Mouse (Mus musculus): ENCODE measurements around the gene Cd86. TPM values are rescaled to one million over a fixed set of nuclear protein-coding genes. Genes with fewer than 3 reads are reported as not detected.

Cd86 gene
- polyA plus RNA-seq, 1 experiment from 2014 or later = 0.60 TPM

DNA sequence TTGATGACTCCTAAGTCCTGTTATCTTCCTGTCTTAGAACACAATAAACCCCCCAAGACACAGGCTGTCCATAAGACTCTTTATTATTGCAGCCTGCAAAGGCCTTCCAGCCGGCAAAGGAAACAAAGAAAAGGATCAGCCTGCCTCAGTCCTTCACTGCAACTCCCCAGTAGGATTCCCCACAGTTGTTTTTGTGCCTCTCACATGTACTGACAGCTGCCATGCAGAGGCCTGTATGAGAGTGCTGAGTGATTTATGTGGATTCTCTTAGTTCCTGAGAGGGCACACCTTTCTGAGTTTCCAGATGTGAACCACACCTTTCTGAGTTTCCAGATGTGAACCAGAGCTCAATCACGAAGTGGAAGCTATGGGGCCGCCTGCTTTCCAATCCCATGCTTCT, 83.8 kb downstream of the Cd86 start:
- no peak overlapping the region for H3K4me2 ChIP-seq (ENCODE audit: low read depth, low read length)
- 45% methylated on average over 3 of the region's 3 CpGs for WGBS
- H3K9ac ChIP-seq (replicated peaks; ENCODE audit: low read length) = no peak overlapping the region
- ATAC-seq (replicated peaks; ENCODE audit: insufficient number of reproducible peaks, low FRiP score, low TSS enrichment, low read depth) (no peak), DNase-seq (ENCODE audit: low spot score) (no peak)
- H3K9me3 ChIP-seq (replicated peaks; ENCODE audit: control insufficient read depth, low read length) = no peaks in the 10 kb centered on the region
- H3K4me1 ChIP-seq (ENCODE audit: control insufficient read depth, insufficient read depth, low read length) = no peaks in the 10 kb centered on the region
- no peak overlapping the region for H3K4me3 ChIP-seq (ENCODE audit: low read depth, low read length)
- no peak overlapping the region for H3K27ac ChIP-seq (replicated peaks; ENCODE audit: low read depth, low read length)
- H3K36me3 ChIP-seq (replicated peaks; ENCODE audit: control insufficient read depth, insufficient read depth, low read depth, low read length) = no peaks in the 10 kb centered on the region
- H3K27me3 ChIP-seq (ENCODE audit: control insufficient read depth, insufficient read depth, low read length) = no peaks in the 10 kb centered on the region

DNA sequence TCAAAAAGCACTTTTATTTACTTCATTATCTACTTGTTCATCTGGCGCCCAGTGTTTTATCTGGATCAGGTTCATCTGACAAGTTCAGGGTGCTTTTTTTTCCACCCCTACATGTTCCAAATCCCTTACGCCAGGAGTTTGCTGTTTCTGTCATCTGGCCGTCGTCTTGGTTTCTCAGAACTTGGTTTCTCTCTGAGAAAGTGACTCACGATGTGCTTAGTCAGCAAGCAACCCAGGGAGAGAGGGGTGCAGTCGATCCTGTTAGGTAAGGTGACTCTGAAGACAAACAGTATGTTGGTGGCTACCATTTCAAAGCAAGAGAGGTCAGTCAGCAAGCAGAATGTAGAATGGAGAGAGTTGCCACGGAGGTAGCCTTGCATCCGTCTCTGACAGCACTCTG, 93.9 kb downstream of the Cd86 start:
- Histone ChIP-seq H3K9me3 (replicated peaks; ENCODE audit: control insufficient read depth, low read length) (no peaks in the 10 kb centered on the region), H3K4me1 (ENCODE audit: control insufficient read depth, insufficient read depth, low read length) (no peaks in the 10 kb centered on the region), H3K27ac (replicated peaks; ENCODE audit: low read depth, low read length) (no peak overlapping the region), H3K4me3 (ENCODE audit: low read depth, low read length) (no peak overlapping the region), H3K27me3 (ENCODE audit: control insufficient read depth, insufficient read depth, low read length) (no peaks in the 10 kb centered on the region), H3K9ac (replicated peaks; ENCODE audit: low read length) (no peak overlapping the region), H3K4me2 (ENCODE audit: low read depth, low read length) (no peak overlapping the region), H3K36me3 (replicated peaks; ENCODE audit: control insufficient read depth, insufficient read depth, low read depth, low read length) (no peaks in the 10 kb centered on the region)
- no peak for DNase-seq (ENCODE audit: low spot score)
- WGBS = 67% methylated on average over 8 of the region's 8 CpGs
- ATAC-seq (replicated peaks; ENCODE audit: insufficient number of reproducible peaks, low FRiP score, low TSS enrichment, low read depth) = no peak

DNA sequence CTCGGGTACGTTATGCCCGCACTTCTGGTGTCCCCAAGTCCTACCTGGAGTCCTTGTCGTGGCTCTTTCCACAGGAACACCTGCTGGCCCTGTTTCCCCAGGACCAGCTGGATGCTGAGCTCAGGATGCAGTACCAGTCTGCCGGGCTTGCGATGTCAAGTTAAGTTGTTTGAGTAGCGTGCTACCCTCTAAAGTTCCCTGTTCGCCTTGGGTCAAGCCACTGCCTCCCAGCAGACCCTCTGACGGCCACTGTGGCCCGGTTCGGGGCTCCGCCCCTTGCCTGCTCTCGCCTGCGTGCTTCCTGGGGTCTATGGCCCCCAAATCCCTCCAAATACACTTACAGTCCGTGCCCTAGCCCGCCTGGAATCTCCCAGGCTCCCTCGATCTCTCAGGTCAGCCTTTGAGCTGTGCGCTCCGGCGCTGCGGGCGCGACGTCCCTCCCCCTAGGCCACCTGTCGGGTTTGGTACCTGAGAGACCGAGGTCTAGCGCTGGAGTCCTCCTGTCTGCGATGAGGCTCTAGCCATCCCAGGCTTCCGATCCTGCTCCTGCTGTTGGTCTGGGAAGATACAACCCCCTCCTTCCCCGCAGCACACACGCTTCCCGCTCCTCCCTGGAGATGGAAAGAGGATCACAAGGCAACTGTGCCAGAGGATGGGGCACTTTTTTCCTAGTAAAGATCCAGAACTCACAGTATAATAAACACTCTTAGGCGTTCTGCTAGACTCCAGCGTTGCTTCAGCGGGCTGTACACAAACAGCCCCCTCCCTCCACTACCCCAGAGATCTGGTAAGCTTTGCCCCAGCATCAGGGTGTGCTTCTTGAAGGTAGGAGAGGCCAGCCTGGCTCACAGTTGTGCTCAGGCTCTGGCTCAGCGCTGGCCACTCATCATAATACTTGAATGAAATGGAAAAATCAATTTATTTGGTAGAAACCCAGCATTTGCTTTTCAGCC, 104.2 kb downstream of the Cd86 start, which contains the start of gene Casr:
Gene Casr, minus strand, starts transcription at position 756 of the 953 bp plus-strand sequence.
- Histone ChIP-seq H3K9me3 (replicated peaks; ENCODE audit: control insufficient read depth, low read length) (no peaks in the 10 kb centered on the region), H3K27ac (replicated peaks; ENCODE audit: low read depth, low read length) (no peak within 1 kb of the TSS), H3K4me3 (ENCODE audit: low read depth, low read length) (peak within 1 kb of the TSS; percentile 33), H3K4me1 (ENCODE audit: control insufficient read depth, insufficient read depth, low read length) (no peaks in the 10 kb centered on the region), H3K27me3 (ENCODE audit: control insufficient read depth, insufficient read depth, low read length) (peaks cover 9% of the 10 kb centered on the region; the same call in 1 of the 2 replicates), H3K4me2 (ENCODE audit: low read depth, low read length) (peak within 1 kb of the TSS; percentile 71), H3K9ac (replicated peaks; ENCODE audit: low read length) (peak within 1 kb of the TSS; percentile 43), H3K36me3 (replicated peaks; ENCODE audit: control insufficient read depth, insufficient read depth, low read depth, low read length) (no peaks in the 10 kb centered on the region)
- DNase-seq (ENCODE audit: low spot score) (peak; percentile 9), ATAC-seq (replicated peaks; ENCODE audit: insufficient number of reproducible peaks, low FRiP score, low TSS enrichment, low read depth) (no peak)
- 2% methylated on average over 36 of the region's 36 CpGs for WGBS

DNA sequence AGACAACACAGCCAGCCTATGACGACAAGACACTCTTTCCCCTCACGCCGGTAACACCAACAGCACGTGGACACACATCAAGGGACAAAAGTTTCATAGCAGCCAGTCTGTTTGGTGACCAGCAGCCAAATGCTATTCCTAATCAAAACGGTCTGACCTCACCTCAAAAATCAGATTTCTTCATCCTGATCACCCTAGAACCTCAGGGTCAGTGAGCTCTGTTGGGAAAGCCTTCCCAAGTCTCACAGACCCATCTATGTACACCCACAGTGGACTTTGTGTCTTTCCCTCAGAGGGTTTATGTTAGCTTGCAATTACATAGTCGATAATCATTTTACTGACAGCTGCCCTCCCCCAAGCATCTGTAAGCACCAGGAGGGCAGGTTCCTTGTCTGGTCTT, 106.3 kb downstream of the Cd86 start:
- DNase-seq (ENCODE audit: low spot score) = no peak
- WGBS = 88% methylated on average over 6 of the region's 6 CpGs

DNA sequence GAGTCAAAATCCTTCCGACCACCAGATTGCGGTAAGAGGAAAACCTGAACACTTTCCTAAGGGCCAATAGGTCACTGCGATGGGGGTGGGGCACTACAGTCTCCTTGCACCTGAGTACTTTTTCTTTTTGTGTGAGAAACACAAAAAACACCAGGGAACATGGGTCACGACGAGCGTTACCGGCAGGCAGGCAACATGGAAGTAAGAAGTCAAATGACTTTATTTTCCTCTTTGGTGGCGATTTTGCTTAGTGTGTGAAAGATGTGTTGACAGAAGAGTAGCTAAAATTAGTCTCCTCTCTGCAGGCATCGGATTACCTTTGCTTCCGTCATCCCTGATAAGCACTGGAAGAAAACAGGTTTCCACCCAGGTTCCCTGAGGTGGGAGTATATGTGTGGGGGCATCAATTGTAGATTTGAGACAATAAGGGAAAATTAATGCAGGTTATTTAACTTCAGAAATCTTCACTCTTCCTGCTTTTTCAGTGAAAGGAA, 110.2 kb downstream of the Cd86 start:
- no peak overlapping the region for H3K27ac ChIP-seq (replicated peaks; ENCODE audit: low read depth, low read length)
- H3K9ac ChIP-seq (replicated peaks; ENCODE audit: low read length) = no peak overlapping the region
- H3K9me3 ChIP-seq (replicated peaks; ENCODE audit: control insufficient read depth, low read length) = no peaks in the 10 kb centered on the region
- no peaks in the 10 kb centered on the region for H3K36me3 ChIP-seq (replicated peaks; ENCODE audit: control insufficient read depth, insufficient read depth, low read depth, low read length)
- no peaks in the 10 kb centered on the region; the same call in 1 of the 2 replicates for H3K27me3 ChIP-seq (ENCODE audit: control insufficient read depth, insufficient read depth, low read length)
- no peaks in the 10 kb centered on the region for H3K4me1 ChIP-seq (ENCODE audit: control insufficient read depth, insufficient read depth, low read length)
- WGBS = 75% methylated on average over 10 of the region's 10 CpGs
- no peak overlapping the region for H3K4me3 ChIP-seq (ENCODE audit: low read depth, low read length)
- DNase-seq (ENCODE audit: low spot score) (no peak), ATAC-seq (replicated peaks; ENCODE audit: insufficient number of reproducible peaks, low FRiP score, low TSS enrichment, low read depth) (no peak)
- no peak overlapping the region for H3K4me2 ChIP-seq (ENCODE audit: low read depth, low read length)

More for the DNA sequence above, 106.3 kb downstream of the Cd86 start:
- H3K27ac ChIP-seq (replicated peaks; ENCODE audit: low read depth, low read length) = no peak overlapping the region
- no peak overlapping the region for H3K9ac ChIP-seq (replicated peaks; ENCODE audit: low read length)
- no peak overlapping the region for H3K4me3 ChIP-seq (ENCODE audit: low read depth, low read length)
- H3K27me3 ChIP-seq (ENCODE audit: control insufficient read depth, insufficient read depth, low read length) = peaks cover 9% of the 10 kb centered on the region; the same call in 1 of the 2 replicates
- H3K36me3 ChIP-seq (replicated peaks; ENCODE audit: control insufficient read depth, insufficient read depth, low read depth, low read length) = no peaks in the 10 kb centered on the region
- H3K4me1 ChIP-seq (ENCODE audit: control insufficient read depth, insufficient read depth, low read length) = no peaks in the 10 kb centered on the region
- no peak overlapping the region for H3K4me2 ChIP-seq (ENCODE audit: low read depth, low read length)
- ATAC-seq (replicated peaks; ENCODE audit: insufficient number of reproducible peaks, low FRiP score, low TSS enrichment, low read depth) = no peak
- H3K9me3 ChIP-seq (replicated peaks; ENCODE audit: control insufficient read depth, low read length) = no peaks in the 10 kb centered on the region

Other genes starting within 250 kb of the Cd86 start
- 0.82 and 1.4 TPM in 2 replicates for gene Stfa3, start 210.7 kb downstream of the Cd86 start, polyA plus RNA-seq (2014; fragmentation: Nextera tagmentation; extraction: Ambion mirVana)
- gene Casr, start 103.9 kb downstream of the Cd86 start, polyA plus RNA-seq (2014; fragmentation: Nextera tagmentation; extraction: Ambion mirVana) = 0.33 and 0.39 TPM in 2 replicates
- 0.88 and 1.0 TPM in 2 replicates for gene Ildr1, start 27.9 kb upstream of the Cd86 start, polyA plus RNA-seq (2014; fragmentation: Nextera tagmentation; extraction: Ambion mirVana)
- gene Slc15a2, start 118.9 kb upstream of the Cd86 start, polyA plus RNA-seq (2014; fragmentation: Nextera tagmentation; extraction: Ambion mirVana) = 2.3 and 3.9 TPM in 2 replicates
- 85.4 and 85.5 TPM in 2 replicates for gene Iqcb1, start 162.3 kb upstream of the Cd86 start, polyA plus RNA-seq (2014; fragmentation: Nextera tagmentation; extraction: Ambion mirVana)
- gene Eaf2, start 208.9 kb upstream of the Cd86 start, polyA plus RNA-seq (2014; fragmentation: Nextera tagmentation; extraction: Ambion mirVana) = 1.7 and 1.8 TPM in 2 replicates
- gene Golgb1, start 209.1 kb upstream of the Cd86 start, polyA plus RNA-seq (2014; fragmentation: Nextera tagmentation; extraction: Ambion mirVana) = 70.7 and 77.8 TPM in 2 replicates

Measured in embryonic facial prominence, embryonic 11.5 days (tissue).